Mouse (Mus musculus): Measurements from ENCODE around the gene Gm42791. TPM values are rescaled to one million over a fixed set of nuclear protein-coding genes. Genes with fewer than 3 reads are reported as not detected.
A peak's percentile ranks its signal among the peaks of the same experiment; 100 is the strongest.

Gene Gm42791
- polyA plus RNA-seq, 1 experiment from 2014 or later = not detected

DNA sequence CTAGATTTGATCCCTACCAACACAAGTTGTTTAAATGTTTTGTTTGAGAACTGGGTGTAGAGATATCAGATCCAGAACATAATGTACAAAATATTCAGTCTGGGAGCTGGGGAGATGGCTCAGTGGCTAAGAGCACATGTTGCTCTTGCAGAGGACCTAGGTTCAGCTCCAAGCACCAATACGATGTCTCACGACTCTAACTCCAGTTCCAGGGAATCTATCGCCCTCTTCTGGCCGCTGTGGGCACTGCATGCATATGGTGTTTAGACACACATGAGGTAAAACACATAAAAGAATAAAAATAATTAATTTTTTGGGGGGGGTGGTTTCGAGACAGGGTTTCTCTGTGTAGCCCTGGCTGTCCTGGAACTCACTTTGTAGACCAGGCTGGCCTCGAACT is 42.5 kb downstream of the Gm42791 start:
- WGBS (ENCODE audit: insufficient replicate concordance) = 45% methylated on average over 6 of the region's 6 CpGs
- Histone ChIP-seq H3K36me3 (replicated peaks) (no peaks in the 10 kb centered on the region), H3K9me3 (replicated peaks) (no peaks in the 10 kb centered on the region), H3K4me1 (replicated peaks) (peaks cover 40% of the 10 kb centered on the region), H3K4me2 (no peak overlapping the region), H3K27me3 (no peaks in the 10 kb centered on the region), H3K27ac (replicated peaks) (no peak overlapping the region), H3K9ac (no peak overlapping the region), H3K4me3 (replicated peaks) (no peak overlapping the region)
- ATAC-seq (ENCODE audit: insufficient read depth) = no peak

DNA sequence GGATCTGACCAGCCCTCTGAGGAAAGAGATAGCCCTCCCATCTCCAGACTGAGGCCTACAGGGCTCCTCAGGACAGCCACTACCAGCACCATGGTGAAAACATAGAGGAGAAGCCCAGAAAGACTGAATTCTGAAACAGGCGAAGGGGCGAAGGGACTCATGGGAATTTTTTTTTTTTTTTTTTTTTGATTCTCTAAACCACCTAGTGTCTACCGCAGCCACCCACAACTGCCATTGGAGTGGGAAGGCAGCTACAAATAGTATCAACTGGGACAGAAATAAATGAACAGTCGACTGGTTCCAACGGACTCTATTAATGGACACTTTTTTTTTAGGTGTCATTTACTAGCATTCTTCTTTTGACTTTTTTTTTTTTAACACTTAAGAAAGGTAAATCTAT is 43.6 kb downstream of the Gm42791 start:
- H3K27me3 ChIP-seq = no peaks in the 10 kb centered on the region
- H3K27ac ChIP-seq (replicated peaks) = no peak overlapping the region; the same call in 1 of the 2 replicates
- WGBS (ENCODE audit: insufficient replicate concordance) = 81% methylated on average over 5 of the region's 5 CpGs
- no peak overlapping the region for H3K9ac ChIP-seq
- H3K9me3 ChIP-seq (replicated peaks) = no peaks in the 10 kb centered on the region
- H3K4me2 ChIP-seq = no peak overlapping the region
- H3K4me3 ChIP-seq (replicated peaks) = no peak overlapping the region
- no peaks in the 10 kb centered on the region for H3K36me3 ChIP-seq (replicated peaks)
- no peak for ATAC-seq (ENCODE audit: insufficient read depth)
- peaks cover 32% of the 10 kb centered on the region for H3K4me1 ChIP-seq (replicated peaks)

DNA sequence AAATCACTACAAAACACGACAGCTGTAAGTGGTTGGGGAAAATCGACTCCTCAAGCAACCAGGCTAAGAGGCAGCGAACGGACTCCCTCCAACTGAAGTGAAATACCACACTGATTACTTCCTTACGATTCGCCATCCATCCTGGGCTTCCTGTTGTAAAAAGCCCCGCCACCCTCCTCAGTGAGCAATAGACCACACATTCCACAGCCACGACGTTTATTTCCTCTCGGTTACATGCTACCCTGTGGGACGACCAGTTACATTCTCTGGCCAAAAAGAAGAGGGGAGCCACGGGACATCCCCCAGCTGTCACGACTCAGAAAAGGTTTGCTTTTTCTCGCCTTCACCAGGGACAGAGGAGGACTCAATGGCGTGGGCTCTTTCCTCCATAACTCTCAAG is 44.9 kb downstream of the Gm42791 start:
- Histone ChIP-seq H3K36me3 (replicated peaks) (no peaks in the 10 kb centered on the region), H3K27ac (replicated peaks) (no peak overlapping the region), H3K9ac (no peak overlapping the region), H3K4me3 (replicated peaks) (no peak overlapping the region), H3K27me3 (no peaks in the 10 kb centered on the region), H3K4me1 (replicated peaks) (peaks cover 20% of the 10 kb centered on the region), H3K4me2 (no peak overlapping the region), H3K9me3 (replicated peaks) (no peaks in the 10 kb centered on the region)
- 31% methylated on average over 15 of the region's 15 CpGs for WGBS (ENCODE audit: insufficient replicate concordance)
- ATAC-seq (ENCODE audit: insufficient read depth) = no peak

DNA sequence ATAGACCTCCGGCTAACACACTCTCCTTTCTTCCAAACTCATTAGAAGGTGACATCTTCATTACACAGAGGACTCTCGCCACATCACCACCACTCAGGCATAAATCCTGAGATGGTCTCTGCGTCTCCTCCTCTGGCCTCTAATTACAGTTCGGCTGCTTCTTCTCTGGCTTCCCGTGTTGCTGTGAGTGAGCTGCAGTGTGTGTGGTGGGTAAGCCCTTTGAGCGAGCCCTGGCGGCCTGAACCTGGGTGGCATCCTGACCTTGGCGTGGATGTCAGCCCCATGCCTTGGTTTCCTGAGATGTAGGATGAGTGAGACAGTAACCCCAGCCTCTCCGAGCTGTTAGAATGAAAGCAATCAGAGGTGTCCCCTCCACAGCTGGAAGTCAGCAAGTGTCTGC is 46.4 kb downstream of the Gm42791 start:
- H3K4me1 ChIP-seq (replicated peaks) = peaks cover 14% of the 10 kb centered on the region
- no peak overlapping the region for H3K4me3 ChIP-seq (replicated peaks)
- no peaks in the 10 kb centered on the region for H3K36me3 ChIP-seq (replicated peaks)
- H3K27ac ChIP-seq (replicated peaks) = no peak overlapping the region
- no peaks in the 10 kb centered on the region for H3K9me3 ChIP-seq (replicated peaks)
- no peaks in the 10 kb centered on the region for H3K27me3 ChIP-seq
- ATAC-seq (ENCODE audit: insufficient read depth) = no peak
- H3K4me2 ChIP-seq = no peak overlapping the region
- H3K9ac ChIP-seq = no peak overlapping the region
- WGBS (ENCODE audit: insufficient replicate concordance) = 73% methylated on average over 9 of the region's 9 CpGs

DNA sequence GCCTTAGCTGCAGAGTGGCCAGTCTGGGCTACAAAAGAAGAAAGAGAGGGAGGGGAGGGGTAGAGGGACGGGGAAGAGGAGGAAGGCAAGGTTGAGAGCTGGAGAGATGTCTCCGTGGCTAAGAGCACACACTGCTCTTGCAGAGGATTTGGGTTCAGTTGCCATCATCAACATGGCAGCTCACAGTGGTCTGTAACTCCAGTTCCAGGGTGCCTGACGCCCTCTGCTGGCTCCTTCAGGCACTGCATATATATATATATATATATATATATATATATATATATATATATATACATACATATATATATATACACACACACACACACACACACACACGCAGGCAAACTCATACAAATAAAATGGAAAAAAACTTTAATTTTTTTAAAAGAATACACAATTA is 47.5 kb downstream of the Gm42791 start:
- Histone ChIP-seq H3K9me3 (replicated peaks) (no peaks in the 10 kb centered on the region), H3K27me3 (no peaks in the 10 kb centered on the region), H3K36me3 (replicated peaks) (no peaks in the 10 kb centered on the region), H3K4me1 (replicated peaks) (peaks cover 8% of the 10 kb centered on the region), H3K4me2 (no peak overlapping the region), H3K4me3 (replicated peaks) (no peak overlapping the region), H3K9ac (no peak overlapping the region), H3K27ac (replicated peaks) (no peak overlapping the region)
- 74% methylated on average over 4 of the region's 4 CpGs for WGBS (ENCODE audit: insufficient replicate concordance)
- ATAC-seq (ENCODE audit: insufficient read depth) = no peak

DNA sequence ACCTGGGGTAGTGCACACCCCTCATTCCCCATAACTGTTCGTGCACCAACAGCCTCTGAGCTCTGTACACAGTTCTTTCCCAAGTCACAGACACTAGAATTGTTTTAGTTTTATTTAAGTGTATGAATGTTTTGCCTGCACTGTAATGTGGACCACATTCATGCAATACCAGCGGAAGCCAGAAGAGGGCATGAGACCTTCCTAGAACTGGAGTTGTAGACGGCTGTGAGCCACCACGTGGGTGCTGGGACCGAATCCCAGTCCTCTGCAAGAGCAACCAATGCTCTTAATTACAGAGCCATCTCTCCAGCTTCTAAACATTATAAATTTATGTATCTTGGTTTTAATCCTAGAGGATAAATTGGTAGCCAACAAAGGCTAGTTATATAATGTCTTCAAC is 48.2 kb downstream of the Gm42791 start:
- ATAC-seq (ENCODE audit: insufficient read depth) = no peak
- H3K27ac ChIP-seq (replicated peaks) = no peak overlapping the region
- H3K36me3 ChIP-seq (replicated peaks) = no peaks in the 10 kb centered on the region
- no peak overlapping the region for H3K9ac ChIP-seq
- no peaks in the 10 kb centered on the region for H3K27me3 ChIP-seq
- no peak overlapping the region for H3K4me3 ChIP-seq (replicated peaks)
- peaks cover 8% of the 10 kb centered on the region for H3K4me1 ChIP-seq (replicated peaks)
- H3K9me3 ChIP-seq (replicated peaks) = no peaks in the 10 kb centered on the region
- H3K4me2 ChIP-seq = no peak overlapping the region
- 61% methylated on average over 5 of the region's 5 CpGs for WGBS (ENCODE audit: insufficient replicate concordance)

DNA sequence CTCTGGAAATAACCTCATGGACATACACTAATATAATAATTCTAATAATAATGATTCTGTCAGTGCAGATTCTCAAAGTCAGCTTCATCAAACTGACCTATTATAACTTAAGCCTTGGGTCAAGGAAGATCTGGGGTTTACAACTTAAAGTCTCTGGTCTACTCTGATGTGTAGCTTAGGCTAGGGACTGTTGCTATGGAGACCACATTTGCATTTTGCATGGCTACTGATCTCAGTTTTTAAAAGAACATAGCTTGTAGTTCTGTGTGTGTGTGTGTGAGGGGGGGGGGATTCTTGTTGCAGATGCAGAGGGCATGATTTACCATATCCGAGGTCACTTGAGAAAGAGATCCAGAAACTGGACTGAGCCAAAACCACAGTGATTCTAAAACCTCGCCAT is 49.2 kb downstream of the Gm42791 start:
- no peak for ATAC-seq (ENCODE audit: insufficient read depth)

DNA sequence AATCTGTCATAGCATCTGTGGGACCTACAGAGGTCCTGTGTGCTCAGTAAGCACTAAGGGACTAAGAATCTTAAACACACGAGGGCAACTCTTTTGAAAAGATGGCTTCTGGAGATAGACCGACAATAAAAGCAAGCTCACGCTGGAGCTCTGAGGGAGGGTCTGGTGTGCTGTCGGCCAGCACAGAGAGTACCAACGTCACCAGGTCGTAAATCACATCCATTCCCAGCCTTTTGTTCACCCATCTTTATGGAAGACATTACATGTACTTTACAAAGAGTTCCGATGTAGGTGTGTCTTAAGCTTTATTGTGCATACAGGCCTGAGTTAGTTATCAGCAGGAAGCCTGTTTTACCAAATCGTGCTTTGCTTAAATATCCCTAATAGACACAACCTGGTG is 50.9 kb downstream of the Gm42791 start:
- H3K36me3 ChIP-seq (replicated peaks) = no peaks in the 10 kb centered on the region
- H3K27me3 ChIP-seq = no peaks in the 10 kb centered on the region
- 41% methylated on average over 8 of the region's 8 CpGs for WGBS (ENCODE audit: insufficient replicate concordance)
- no peak overlapping the region for H3K9ac ChIP-seq
- ATAC-seq (ENCODE audit: insufficient read depth) = 0 out of 2 replicates have a peak, but pooled peaks have one; percentile 7
- no peaks in the 10 kb centered on the region for H3K9me3 ChIP-seq (replicated peaks)
- no peak overlapping the region for H3K27ac ChIP-seq (replicated peaks)
- H3K4me3 ChIP-seq (replicated peaks) = no peak overlapping the region
- H3K4me2 ChIP-seq = no peak overlapping the region
- peaks cover 10% of the 10 kb centered on the region for H3K4me1 ChIP-seq (replicated peaks)

More for the DNA sequence above, 49.2 kb downstream of the Gm42791 start:
- Histone ChIP-seq H3K36me3 (replicated peaks) (no peaks in the 10 kb centered on the region), H3K27ac (replicated peaks) (no peak overlapping the region), H3K4me2 (no peak overlapping the region), H3K9me3 (replicated peaks) (no peaks in the 10 kb centered on the region), H3K4me1 (replicated peaks) (peaks cover 8% of the 10 kb centered on the region), H3K4me3 (replicated peaks) (no peak overlapping the region), H3K27me3 (no peaks in the 10 kb centered on the region), H3K9ac (no peak overlapping the region)
- 57% methylated on average over 2 of the region's 2 CpGs for WGBS (ENCODE audit: insufficient replicate concordance)

DNA sequence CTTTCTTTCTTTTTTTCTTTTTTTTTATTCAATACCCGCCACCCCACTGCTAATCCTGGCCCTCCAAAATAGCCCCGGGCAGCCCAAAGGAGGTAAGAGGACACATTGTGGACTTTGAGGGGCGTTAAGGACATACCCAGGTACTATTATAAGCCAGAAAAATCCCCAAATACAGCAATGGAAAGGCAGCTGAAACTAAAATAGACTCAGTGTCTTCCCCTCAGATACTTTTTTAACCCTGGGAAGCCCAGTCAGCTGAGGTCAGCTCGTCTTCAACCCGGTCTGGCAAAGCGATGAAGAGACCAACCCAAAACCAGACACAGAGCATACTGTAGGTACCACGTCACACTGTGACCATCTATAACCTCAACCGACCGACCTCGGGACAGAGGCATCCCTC is 51.5 kb downstream of the Gm42791 start:
- 84% methylated on average over 10 of the region's 10 CpGs for WGBS (ENCODE audit: insufficient replicate concordance)
- no peak overlapping the region for H3K27ac ChIP-seq (replicated peaks)

DNA sequence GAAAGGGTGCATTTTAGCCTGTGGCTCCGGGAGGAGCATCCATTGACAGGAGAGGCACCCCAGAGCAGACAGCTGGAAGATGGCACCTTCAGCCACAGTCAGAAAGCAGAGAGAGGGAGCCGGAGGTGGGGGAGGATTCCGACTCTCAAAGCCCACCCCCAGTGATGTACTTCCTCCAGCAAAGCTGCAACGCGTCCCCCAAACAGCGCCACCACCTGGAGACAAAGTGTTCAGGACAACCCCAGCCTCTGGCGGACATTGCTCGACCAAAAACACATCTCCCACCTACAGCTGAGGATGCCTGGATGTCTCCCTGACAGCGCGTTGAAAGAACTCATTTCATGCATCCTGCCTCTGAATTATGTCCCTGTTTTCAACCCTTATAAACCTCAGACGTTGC is 52.0 kb downstream of the Gm42791 start:
- Histone ChIP-seq H3K9me3 (replicated peaks) (no peaks in the 10 kb centered on the region), H3K27ac (replicated peaks) (no peak overlapping the region), H3K36me3 (replicated peaks) (no peaks in the 10 kb centered on the region), H3K4me1 (replicated peaks) (peaks cover 10% of the 10 kb centered on the region), H3K9ac (no peak overlapping the region), H3K27me3 (no peaks in the 10 kb centered on the region), H3K4me3 (replicated peaks) (no peak overlapping the region), H3K4me2 (no peak overlapping the region)
- no peak for ATAC-seq (ENCODE audit: insufficient read depth)
- WGBS (ENCODE audit: insufficient replicate concordance) = 79% methylated on average over 11 of the region's 11 CpGs

More for the DNA sequence above, 51.5 kb downstream of the Gm42791 start:
- Histone ChIP-seq H3K27me3 (no peaks in the 10 kb centered on the region), H3K4me2 (no peak overlapping the region), H3K9me3 (replicated peaks) (no peaks in the 10 kb centered on the region), H3K4me1 (replicated peaks) (peaks cover 10% of the 10 kb centered on the region), H3K36me3 (replicated peaks) (no peaks in the 10 kb centered on the region), H3K9ac (no peak overlapping the region), H3K4me3 (replicated peaks) (no peak overlapping the region)
- ATAC-seq (ENCODE audit: insufficient read depth) = no peak

DNA sequence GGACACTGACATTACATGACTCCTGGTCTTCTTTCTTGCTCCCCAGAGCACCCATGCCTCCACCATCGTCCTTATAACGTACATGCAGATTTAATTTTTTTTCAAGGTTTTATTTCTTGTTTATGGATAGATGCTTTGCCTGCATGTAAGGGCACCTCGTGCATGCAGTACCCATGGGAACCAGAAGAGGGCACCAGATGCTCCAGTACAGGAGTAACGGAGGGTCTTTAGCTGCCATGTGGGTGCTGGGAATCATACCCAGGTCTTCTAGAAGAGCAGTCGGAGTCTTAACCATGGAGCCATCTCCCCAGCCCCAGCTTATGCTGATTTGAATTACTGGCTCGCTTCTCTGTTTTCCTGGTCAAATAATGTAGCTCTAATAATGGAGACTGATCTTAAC is 52.6 kb downstream of the Gm42791 start:
- 0 out of 2 replicates have a peak, but pooled peaks cover under 1% of the 10 kb centered on the region for H3K9me3 ChIP-seq (replicated peaks)
- no peaks in the 10 kb centered on the region for H3K36me3 ChIP-seq (replicated peaks)
- H3K4me1 ChIP-seq (replicated peaks) = peaks cover 10% of the 10 kb centered on the region
- 82% methylated on average over 6 of the region's 6 CpGs for WGBS (ENCODE audit: insufficient replicate concordance)
- H3K4me2 ChIP-seq = no peak overlapping the region
- ATAC-seq (ENCODE audit: insufficient read depth) = no peak
- no peaks in the 10 kb centered on the region for H3K27me3 ChIP-seq
- no peak overlapping the region for H3K9ac ChIP-seq
- H3K4me3 ChIP-seq (replicated peaks) = no peak overlapping the region
- H3K27ac ChIP-seq (replicated peaks) = no peak overlapping the region

DNA sequence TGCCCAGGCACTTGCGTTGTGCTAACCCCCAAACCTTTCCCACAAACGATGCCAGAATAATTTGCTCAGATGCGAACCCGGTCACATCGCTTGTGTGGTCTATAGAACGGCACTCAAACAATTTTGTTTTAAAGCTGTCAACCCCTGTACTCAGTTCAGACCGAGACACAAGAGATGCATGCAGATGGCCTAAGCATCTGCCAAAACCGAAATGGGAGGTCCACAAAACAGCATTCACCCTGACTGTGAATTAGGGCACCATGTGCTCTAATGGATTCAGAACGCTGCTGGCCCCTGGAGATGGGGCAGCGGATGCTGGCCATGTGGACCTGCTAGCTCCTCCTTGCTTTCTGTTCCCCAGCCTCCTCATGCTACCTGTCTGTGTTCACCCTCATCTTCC is 53.1 kb downstream of the Gm42791 start:
- Histone ChIP-seq H3K27ac (replicated peaks) (0 out of 2 replicates have a peak overlapping the region, but pooled peaks have one; percentile 29), H3K9ac (no peak overlapping the region), H3K36me3 (replicated peaks) (no peaks in the 10 kb centered on the region), H3K4me2 (no peak overlapping the region), H3K9me3 (replicated peaks) (0 out of 2 replicates have a peak, but pooled peaks cover 3% of the 10 kb centered on the region), H3K4me1 (replicated peaks) (peaks cover 10% of the 10 kb centered on the region), H3K27me3 (no peaks in the 10 kb centered on the region), H3K4me3 (replicated peaks) (no peak overlapping the region)
- ATAC-seq (ENCODE audit: insufficient read depth) = no peak
- 83% methylated on average over 10 of the region's 10 CpGs for WGBS (ENCODE audit: insufficient replicate concordance)

Measured in liver, embryonic 15.5 days (tissue).